Mouse (Mus musculus): ENCODE results near the gene Cacng2.
"Not testable (repeated sequence)": the region's sequence is repeated elsewhere in the genome, so short reads cannot be mapped to it uniquely, and the experiment has no call there.

Cacng2 gene

GRCm38 (mm10) chr15:78024211-78024610, 95.6 kb downstream of the Cacng2 start:
- no peak for DNase-seq (ENCODE audit: low read depth in 2 of 2, low spot score in 2 of 2)

GRCm38 (mm10) chr15:78014046-78014445, 105.8 kb downstream of the Cacng2 start:
- DNase-seq (ENCODE audit: low read depth in 2 of 2, low spot score in 2 of 2): no peak

GRCm38 (mm10) chr15:78008206-78008605, 111.6 kb downstream of the Cacng2 start:
- not testable (repeated sequence) for DNase-seq (ENCODE audit: low read depth in 2 of 2, low spot score in 2 of 2)

- no peak for DNase-seq (ENCODE audit: low read depth in 2 of 2, low spot score in 2 of 2)
These were observed 115.9 kb downstream of the Cacng2 start for GRCm38 (mm10) chr15:78003929-78004328.

- DNase-seq (ENCODE audit: low read depth in 2 of 2, low spot score in 2 of 2): no peak
These were observed 118.4 kb downstream of the Cacng2 start for GRCm38 (mm10) chr15:78001400-78001799.

GRCm38 (mm10) chr15:77988541-77988940, 131.3 kb downstream of the Cacng2 start:
- no peak for DNase-seq (ENCODE audit: low read depth in 2 of 2, low spot score in 2 of 2)

- DNase-seq (ENCODE audit: low read depth in 2 of 2, low spot score in 2 of 2): no peak
These were observed 136.4 kb downstream of the Cacng2 start for GRCm38 (mm10) chr15:77983391-77983790.

GRCm38 (mm10) chr15:77982195-77982939, 137.5 kb downstream of the Cacng2 start:
- peak; percentile 43 to 52 for DNase-seq (ENCODE audit: low read depth in 2 of 2, low spot score in 2 of 2)

- DNase-seq (ENCODE audit: low read depth in 2 of 2, low spot score in 2 of 2): no peak
These were observed 138.6 kb downstream of the Cacng2 start for GRCm38 (mm10) chr15:77981181-77981680.

GRCm38 (mm10) chr15:77979427-77979865, 140.4 kb downstream of the Cacng2 start:
- no peak for DNase-seq (ENCODE audit: low read depth in 2 of 2, low spot score in 2 of 2)

- no peak for DNase-seq (ENCODE audit: low read depth in 2 of 2, low spot score in 2 of 2)
These were observed 142.2 kb downstream of the Cacng2 start for GRCm38 (mm10) chr15:77977663-77978062.

- no peak for DNase-seq (ENCODE audit: low read depth in 2 of 2, low spot score in 2 of 2)
These were observed 145.5 kb downstream of the Cacng2 start for GRCm38 (mm10) chr15:77974165-77974841.

GRCm38 (mm10) chr15:77970470-77971292, 149.1 kb downstream of the Cacng2 start, which contains the start of gene Eif3d:
Gene Eif3d, minus strand, starts transcription at chr15:77970813.
- DNase-seq (ENCODE audit: low read depth in 2 of 2, low spot score in 2 of 2): peak; percentile 94 to 98

- peak; percentile 7 to 12 for DNase-seq (ENCODE audit: low read depth in 2 of 2, low spot score in 2 of 2)
These were observed 149.8 kb downstream of the Cacng2 start for GRCm38 (mm10) chr15:77969940-77970469.

- DNase-seq (ENCODE audit: low read depth in 2 of 2, low spot score in 2 of 2): no peak
These were observed 154.7 kb downstream of the Cacng2 start for GRCm38 (mm10) chr15:77965117-77965528.

- no peak for DNase-seq (ENCODE audit: low read depth in 2 of 2, low spot score in 2 of 2)
These were observed 157.4 kb downstream of the Cacng2 start for GRCm38 (mm10) chr15:77962447-77962846.

- no peak for DNase-seq (ENCODE audit: low read depth in 2 of 2, low spot score in 2 of 2)
These were observed 159.1 kb downstream of the Cacng2 start for GRCm38 (mm10) chr15:77960693-77961092.

GRCm38 (mm10) chr15:77958071-77958470, 161.8 kb downstream of the Cacng2 start:
- no peak for DNase-seq (ENCODE audit: low read depth in 2 of 2, low spot score in 2 of 2)

- DNase-seq (ENCODE audit: low read depth in 2 of 2, low spot score in 2 of 2): no peak
These were observed 162.2 kb downstream of the Cacng2 start for GRCm38 (mm10) chr15:77957625-77958024.

GRCm38 (mm10) chr15:77956404-77956901, 163.4 kb downstream of the Cacng2 start, which contains the start of gene Foxred2:
Gene Foxred2, minus strand, starts transcription at chr15:77956722.
- peak; percentile 80 to 81 for DNase-seq (ENCODE audit: low read depth in 2 of 2, low spot score in 2 of 2)

Measured in CD8-positive naive resting alpha-beta T cell, adult 2 months (primary cell).